Mouse (Mus musculus) granulocyte monocyte progenitor cell, adult 5-6 weeks (primary cell): ENCODE measurements around the gene Man2a1. TPM values are rescaled to one million over a fixed set of nuclear protein-coding genes. Genes with fewer than 3 reads are reported as not detected.

Experiments used
- ATAC-seq: replicated peaks from 2 replicates; pipeline ENCODE4 v1.8.0; 2016; ENCODE audit warnings: mild to moderate bottlenecking, moderate TSS enrichment, inconsistent platforms; ENCODE audit not compliant: poor library complexity, severe bottlenecking
- total RNA-seq, 2 experiments: library from RNA; stranded (forward) in 1 of 2; stranded (reverse) in 1 of 2; fragments of 200-712, 200-1000 nt in 1 of 2; fragments of >200 nt in 1 of 2; fragmentation: Nextera tagmentation in 1 of 2; gene quantifications; 2 replicates each; pipeline ENCODE4 v1.2.3; 2014 to 2017

The Man2a1 gene
- total RNA-seq, 2 experiments from 2014 or later: 40.5 to 45.5 TPM

DNA sequence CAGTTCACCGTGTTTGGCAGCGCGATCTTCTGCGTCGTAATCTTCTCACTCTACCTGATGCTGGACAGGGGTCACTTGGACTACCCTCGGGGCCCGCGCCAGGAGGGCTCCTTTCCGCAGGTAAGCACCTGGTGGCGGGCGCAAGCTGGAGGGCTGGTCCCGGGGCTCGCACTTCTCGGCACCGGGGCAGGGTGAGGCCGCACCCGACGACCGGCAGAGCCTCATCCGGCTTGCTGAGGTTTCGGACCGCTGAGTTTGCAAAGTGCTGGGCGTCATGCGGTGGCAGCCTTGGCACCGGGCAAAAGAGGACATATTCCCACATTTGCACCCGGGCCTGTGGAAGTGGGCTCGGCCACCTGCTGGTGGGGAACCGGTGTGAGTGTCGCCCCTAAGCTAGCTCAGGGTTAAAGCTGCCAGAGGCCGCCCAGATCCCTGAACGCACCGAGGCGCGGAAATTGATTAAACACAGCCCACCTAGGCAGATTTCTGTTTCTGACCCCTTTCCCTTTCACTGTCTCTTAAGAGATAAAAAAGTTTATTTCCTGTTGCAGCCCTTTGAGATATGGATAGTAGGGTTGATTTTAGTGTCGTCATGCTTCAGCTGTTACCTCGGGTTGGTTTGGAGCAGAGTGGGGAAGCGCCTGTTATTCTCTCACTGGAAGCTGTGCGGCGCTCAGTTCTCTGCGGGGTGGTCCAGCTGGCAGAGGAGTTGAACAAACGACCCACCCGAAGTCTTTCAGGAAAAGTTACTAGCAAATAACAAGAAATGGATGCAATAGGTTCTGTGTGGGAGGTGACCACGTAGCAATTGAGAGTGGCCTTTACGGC is 1.4 kb downstream of the Man2a1 start:
- peak; percentile 42 for ATAC-seq

DNA sequence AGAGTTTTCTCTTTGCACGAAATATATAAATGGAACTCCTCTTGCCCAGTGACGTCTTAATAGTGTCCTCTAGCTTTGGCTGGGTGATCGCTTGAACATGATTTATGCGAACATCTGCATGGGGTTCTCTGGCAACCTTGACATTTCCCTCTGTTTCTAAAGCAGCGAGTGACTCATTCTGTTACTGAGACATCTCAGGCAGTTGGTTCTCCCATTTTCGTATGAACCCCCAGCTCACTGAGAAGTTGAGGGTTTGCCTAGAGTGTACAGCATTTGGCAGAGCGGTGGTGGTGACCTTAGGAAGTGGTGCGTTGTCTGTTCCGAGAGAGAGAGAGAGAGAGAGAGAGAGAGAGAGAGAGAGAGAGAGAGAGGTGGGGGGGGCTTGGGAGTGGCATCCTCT is 2.6 kb downstream of the Man2a1 start:
- ATAC-seq: no peak

DNA sequence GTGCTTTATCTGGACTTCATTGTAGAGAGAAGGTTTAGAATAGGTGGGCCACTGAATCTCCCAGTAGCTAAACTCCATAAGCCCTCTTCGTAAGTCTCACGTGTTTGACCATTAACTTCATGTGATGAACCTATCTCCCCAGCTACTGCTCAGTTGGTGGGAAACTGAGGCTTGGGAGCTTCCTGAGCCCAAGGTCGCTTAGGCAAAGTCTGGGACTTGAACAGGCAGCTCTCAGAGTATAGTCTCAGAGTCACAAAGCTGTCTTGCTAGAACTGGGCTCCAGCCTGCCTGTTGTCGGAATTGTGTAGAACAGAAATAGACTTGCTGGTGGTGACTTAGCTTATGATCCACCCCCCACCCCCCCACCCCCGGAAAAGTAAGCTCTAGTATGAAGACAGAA is 3.0 kb downstream of the Man2a1 start:
- ATAC-seq: no peak

DNA sequence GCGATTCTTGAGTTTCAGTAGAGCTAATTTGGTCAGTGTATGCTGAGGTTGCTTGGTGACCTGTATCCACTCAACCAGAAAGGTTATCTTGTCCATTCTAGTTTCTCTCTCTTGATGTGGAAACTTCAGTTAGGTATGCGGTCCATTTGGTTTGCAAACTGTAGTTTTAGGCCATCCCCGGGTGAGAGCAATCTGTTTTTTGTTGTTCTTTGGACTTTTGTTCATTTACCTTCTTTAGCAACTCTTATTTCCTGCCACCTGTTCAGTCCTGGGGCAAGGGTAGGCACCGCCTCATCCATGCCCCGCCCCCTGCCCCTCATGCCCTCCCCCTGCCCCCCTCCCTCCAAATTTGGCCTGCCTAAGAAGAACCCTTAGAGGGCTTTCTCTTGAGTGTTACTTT is 3.6 kb downstream of the Man2a1 start:
- no peak for ATAC-seq

DNA sequence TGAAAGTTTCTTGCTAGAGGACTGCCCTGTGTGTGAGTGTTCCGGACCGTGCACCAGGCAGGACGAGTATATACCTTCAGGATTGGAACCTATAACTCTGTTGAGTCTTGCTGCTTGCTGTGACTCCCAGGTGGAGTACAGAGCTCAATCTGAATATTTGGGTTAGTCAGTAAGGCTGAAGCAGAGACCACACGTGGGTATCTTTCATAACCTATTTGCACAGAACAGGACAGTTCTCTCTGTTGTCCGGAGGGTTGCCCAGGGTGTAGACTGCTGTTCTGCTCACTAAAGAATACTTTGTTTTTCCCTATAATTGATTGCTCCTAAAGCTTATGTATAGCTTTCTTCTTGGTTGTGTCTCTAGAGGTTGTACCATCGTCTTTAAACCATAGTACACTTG is 7.7 kb downstream of the Man2a1 start:
- no peak for ATAC-seq

DNA sequence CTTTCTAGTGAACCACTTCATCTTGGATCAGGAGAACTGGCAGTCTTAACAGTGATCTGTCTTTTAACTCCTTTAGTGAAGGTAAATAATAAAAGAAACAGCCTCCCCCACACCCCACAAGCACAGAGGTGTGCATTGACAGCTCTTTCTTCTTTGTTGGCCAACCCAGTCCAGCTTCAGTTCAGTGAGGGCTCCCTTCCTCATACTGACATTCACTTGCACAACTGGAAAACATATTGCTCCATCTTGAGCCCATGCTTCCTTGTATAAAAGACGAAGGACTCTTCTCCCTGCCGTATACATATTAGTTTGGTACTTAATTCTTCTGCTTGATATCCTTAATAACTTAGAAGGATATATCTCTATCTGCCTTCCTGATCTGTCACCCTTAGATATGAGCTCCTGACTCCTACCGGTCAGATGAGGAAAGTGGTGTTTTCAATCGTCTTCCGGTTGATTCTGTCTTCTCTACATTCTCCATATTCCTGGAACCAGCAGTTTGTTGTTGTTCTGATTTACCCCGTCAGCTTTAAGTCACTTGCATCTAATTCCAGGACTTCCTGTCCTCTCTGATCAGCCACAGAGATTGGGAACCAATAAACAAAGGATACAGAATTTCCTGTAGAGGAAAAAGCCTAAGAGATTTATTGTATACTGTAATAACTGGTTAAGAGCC is 8.5 kb downstream of the Man2a1 start:
- ATAC-seq: peak; percentile 96

DNA sequence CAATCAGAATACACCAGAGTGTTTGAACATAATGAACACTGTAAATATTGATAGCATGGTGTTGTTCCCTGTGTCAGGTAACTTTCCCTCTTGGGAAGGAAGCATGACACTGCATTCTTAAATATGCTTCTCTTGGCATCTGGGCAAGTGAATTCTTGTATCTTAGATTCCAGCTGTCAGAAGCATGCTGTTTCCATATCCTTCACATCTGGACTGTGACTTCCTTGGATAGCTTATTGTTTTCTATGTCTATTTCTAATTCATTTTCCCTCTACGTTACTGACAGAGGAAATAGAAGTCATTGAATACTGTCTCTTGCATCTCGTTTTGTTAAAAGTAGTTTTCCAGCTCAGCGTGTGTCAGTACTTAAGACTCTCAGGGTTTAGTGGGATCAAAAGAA is 9.2 kb downstream of the Man2a1 start:
- ATAC-seq: no peak

DNA sequence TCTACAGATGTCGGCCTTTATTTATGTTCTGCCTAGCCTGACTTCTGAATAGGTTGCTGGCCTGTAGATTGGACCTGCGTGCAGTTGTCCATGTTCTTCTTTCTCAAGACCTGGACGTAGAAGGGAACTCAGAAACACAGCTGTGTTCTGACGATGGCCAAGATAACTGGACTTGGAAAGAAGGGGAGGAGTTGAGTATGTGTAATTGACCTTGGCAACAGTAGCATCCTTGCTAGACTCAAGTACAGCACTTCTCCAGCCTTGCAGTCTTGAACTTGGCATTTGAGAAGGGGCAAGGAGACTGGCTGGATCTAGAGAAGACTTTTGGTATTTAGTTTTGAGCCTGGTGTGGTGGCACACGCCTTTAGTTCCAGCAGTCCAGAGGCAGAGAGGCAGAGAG is 10.9 kb downstream of the Man2a1 start:
- ATAC-seq: no peak

DNA sequence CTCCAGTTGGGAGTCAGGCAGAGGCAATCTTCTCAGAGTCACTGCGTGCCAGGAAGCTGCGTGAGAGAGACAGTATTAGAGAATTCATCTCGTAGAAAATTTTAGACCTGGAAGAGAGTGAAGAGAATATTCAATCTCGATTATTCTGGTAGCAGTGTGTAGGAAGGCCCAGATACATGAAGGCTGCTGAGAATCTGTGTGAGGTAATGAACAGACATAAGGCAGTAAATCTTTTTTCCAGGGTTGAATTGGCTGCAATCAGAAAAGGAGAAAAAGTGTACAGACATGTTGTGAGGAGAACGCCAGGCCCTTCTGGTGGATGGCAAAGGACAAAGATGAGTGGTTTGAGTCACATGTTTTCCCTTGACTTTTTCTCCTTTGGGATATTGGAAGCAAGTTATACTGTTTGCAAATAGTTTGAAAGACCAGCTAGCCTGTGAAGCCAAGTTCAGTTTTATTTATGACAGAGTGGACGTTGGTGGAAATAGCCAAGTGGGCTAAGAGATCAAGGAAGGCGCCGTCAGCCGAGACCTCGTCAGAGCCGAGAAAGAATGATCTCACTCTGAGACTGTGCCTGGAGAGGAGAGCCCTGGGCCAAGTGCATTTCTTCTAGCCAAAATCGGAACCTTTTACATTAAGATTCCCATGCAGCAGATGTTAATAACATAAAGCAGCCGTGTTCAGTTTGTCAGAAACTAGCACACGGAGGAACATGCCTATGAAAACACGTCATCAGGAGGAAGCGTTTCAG is 11.8 kb downstream of the Man2a1 start:
- no peak for ATAC-seq

DNA sequence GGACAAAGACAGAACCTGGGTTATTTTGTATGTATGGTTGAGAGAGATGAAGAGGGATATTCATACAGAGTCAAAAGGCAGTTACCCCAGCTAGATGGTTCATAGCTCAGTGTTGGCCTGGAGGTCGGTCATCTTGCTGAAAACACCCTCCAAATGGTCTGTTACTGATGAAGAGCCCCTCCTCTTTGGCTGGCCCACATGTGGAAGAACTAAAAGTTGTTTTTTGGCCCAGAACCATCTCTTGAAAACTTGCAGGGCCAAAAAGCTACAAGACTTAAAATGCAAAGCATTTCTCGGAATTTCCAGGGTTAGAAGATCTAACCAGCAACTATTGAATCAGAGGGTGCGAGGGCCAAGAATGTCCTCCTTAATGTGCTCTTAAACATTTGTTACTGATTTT is 12.4 kb downstream of the Man2a1 start:
- no peak for ATAC-seq

DNA sequence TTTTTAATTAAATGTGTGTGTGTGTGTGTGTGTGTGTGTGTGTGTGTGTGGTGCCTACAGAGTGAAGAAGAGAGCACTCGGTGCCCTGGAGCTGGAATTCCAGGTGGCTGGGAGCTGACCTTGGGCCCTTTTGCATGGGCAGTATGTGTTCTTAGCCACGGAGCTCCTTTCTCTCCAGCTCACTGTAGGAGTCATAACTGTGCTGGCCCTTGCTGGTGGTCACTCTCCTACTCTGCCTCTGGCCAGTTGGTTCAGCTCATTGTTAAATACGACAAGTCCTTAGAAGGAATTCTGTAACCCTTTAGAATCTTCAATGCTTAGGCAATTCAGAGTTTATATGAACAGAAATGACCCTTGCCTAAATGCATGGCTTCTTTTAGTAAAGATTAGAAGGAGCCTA is 12.8 kb downstream of the Man2a1 start:
- no peak for ATAC-seq

DNA sequence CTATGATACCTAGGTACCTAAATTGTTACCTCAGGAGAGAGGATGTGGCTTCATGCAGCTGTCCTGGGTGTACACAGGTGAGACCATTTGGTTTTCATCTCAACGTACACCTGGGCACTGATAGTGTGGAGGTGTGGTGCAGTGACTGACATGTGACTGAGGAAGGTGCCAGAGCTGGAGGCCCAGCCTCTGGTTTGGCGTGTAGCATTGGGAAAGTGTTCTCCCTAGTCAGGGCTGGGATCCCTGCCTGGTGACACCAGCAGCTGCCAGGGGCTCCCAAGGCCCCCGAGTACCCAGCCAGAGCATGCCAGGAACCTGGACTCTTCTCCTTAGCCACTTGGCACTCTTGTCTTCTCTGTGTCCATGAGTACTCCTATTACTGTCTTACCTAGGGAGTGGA is 14.3 kb downstream of the Man2a1 start:
- no peak for ATAC-seq

DNA sequence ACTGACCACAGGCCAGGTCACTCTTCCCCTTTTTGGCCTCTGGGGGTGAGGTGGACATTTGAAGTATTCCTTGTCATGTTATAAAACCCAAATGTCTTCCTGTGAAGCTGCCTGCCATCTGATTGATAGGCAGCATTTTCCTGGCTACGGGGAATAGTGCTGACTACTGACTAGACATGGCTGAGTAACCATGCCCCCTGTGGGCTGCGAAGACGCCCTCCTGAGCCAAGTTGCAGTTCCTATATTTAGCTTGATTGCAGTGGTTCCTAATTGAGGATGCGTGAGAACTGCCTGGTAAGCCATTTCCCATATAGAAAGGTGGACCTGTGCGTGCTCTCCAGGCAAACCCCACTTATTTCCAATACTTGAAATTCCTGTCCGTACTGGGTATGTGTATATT is 14.9 kb downstream of the Man2a1 start:
- ATAC-seq: peak; percentile 70

DNA sequence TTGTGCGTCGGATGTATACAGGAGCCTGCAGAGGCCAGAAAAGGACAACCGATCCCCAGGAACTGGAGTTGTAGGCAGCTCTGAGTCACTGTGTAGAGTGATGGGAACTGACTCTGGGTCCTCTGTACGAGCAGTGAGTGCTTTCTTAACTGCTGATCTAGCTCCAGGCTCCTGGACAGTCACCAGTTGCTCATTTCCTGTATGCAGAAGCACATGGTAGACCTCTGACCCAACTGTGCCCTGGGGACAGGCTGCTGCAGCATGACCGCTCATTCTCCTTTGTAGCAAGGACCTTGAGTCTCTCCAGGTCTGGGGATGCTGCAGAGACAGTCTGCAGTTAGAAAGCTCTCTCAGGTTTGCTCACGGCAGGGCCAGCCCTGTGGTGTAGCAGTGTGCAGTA is 15.7 kb downstream of the Man2a1 start:
- ATAC-seq: 0 out of 2 replicates have a peak, but pooled peaks have one; percentile 8

DNA sequence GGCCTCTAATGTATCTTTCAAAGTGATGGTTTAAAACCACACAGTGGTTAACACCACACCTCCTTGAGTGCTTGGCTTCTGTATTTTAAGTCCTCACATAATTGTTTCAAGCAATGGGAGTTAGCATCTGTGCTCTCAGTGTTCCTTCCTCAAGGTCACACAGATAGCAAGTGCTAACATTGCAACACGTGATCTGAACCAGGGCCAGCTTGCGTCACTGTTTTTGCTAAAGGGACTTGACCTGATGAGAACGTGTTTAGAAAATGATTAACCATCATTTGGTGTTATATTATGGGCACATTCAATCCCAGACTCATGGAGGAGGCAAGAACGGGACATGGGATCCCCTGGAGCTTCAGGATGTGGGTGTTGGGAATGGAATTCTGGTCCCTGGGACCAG is 17.3 kb downstream of the Man2a1 start:
- ATAC-seq: peak; percentile 48

DNA sequence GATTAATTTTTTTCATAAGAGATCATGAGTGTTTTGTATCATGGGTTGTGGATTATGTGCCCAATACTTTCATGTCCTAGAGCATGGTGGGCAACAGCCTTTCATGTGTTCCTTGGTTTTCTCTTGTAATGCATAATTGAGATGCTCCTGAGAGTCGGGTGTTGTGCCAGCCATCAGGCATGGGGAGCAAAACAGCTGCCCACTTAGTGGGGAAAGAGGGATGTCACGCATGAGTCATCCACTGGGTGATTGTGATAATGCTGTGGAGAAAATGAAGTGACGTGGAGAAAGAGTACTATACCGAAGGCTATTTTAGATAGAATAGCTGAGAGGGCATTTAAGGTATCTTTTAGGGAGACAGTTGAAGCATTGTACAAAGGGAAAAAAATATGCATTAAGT is 18.5 kb downstream of the Man2a1 start:
- ATAC-seq: no peak

DNA sequence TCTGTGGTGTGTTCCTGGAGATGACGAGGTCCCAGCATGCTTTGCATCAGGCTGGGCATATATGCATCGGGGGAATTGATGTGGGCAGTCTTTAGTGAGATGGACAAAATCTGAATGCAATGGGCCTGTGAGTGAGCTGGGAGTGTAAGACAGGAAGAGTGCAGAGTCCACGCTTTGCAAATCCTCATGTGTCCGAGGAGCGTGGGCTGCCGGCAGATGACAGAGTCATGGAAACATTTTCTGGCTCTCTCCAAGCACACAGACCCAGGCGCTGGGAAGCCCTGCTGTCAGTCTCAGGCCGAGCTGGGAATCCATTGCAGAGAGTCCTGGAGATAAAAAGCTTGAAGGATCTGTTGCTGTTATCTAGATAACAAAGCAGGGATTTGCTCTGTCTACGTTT is 19.6 kb downstream of the Man2a1 start:
- ATAC-seq: no peak

DNA sequence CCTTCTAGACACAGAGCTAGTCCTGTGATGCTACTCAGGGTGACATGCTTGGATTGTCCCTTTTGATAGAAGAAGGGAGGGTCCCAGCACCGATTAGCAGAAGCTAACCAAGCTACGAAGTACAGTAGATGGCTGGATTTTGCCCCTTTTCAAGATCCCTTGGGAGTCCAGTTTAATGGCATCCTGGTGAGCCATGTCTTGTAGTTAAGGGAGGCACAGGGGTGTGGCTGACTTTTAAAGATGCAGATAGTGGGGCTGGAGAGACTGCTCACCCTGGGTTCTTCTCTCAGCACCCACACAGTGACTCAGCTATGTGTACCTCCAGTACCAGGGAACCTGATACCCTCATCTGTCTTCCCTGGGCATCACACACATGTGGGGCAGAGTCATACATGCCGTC is 20.1 kb downstream of the Man2a1 start:
- ATAC-seq: no peak

DNA sequence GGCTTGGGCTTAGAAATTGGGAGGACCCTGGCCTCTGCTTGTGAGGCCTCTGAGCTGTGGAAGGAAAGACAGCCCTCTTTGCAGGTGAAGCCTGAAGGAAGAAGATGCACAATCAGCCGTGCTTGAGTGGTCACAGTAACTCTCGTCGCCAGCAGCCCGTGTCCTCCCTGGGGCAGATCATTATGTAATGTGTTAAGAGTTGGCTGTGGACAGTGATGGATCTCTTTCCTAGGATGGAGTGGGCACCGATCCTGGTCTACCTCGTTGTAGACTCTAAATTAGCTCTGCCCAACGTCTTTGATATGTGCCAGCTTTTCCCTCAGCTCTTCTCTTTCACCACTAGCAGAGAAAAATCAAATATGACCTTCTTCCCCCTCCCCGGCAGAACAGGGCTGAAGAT is 20.7 kb downstream of the Man2a1 start:
- no peak for ATAC-seq

DNA sequence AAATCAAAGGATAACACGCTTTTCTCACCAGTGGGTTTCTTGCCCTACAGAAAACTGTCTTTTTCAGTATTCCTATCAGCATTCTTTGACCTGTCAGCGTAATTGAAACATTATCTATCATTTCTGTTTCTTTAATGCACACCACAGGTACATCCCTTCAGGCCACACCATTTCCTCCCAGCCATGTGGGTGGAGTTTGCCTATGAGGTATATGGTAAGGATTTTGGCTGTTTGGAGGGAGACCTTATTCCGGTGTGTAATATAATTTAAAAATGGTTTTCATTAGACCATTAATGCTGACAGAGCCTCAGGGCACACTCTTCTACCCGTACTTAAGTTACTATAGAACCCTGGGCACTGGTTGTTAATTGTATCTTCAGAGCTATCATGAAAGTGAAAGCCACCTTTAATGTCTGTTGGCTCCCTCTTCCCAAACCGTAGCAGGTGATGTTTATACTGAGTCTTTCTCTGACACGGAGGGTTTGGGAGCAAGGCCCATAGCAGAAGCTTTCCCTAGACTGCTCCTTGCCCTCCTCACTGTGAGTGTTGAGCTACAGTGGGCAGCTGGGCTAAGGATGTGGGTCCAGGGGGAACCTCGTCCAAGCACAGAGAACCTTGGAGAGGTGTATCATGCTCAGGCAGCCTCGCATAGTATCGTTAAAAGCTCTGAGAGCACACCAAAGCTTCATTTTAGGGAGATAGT is 21.3 kb downstream of the Man2a1 start:
- ATAC-seq: 0 out of 2 replicates have a peak, but pooled peaks have one; percentile 4
